Mouse (Mus musculus): ENCODE measurements at regions not wholly inside any gene's neighbourhood (a gene's known extent, or its start where the extent isn't known, plus 50 kb on each side); places are given as distances from the start of the nearest gene placed in this dataset.

DNA sequence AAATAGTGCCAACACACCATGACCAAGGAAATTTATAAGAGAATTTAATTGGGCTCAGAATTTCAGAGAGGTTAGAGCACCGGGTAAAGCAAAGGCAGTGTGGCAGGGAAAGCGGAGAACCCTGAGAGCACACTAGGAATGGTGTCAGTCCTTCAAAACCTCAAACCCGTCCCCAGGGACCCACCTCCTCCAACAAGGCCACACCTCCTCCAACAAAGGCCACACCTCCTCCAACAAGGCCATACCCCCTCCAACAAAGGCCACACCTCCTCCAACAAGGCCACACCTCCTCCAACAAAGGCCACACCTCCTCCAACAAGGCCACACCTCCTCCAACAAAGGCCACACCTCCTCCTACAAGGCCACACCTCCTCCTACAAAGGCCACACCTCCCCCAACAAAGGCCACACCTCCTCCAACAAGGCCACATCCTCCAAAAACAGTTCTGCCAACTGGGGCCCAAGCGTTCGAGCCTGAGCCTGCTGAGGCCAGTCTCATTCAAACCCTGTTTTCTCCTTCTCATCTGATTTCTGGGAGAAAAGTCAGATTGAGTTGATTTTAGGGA is 109.8 kb upstream of the Zfp217 start:
- DNase-seq (ENCODE audit: low read depth), result no peak

GRCm38 (mm10) chr2:170255997-170256396 is 108.1 kb upstream of the Zfp217 start:
- no peak for DNase-seq (ENCODE audit: low read depth)

- DNase-seq (ENCODE audit: low read depth), result no peak
Measured at GRCm38 (mm10) chr2:170255533-170255932, 107.6 kb upstream of the Zfp217 start.

GRCm38 (mm10) chr2:170253681-170254440 is 106.0 kb upstream of the Zfp217 start:
- no peak for DNase-seq (ENCODE audit: low read depth)

- DNase-seq (ENCODE audit: low read depth), result peak; percentile 88
Measured at GRCm38 (mm10) chr2:170252255-170253034, 104.5 kb upstream of the Zfp217 start.

- no peak for DNase-seq (ENCODE audit: low read depth)
Measured at GRCm38 (mm10) chr2:170250680-170251079, 102.8 kb upstream of the Zfp217 start.

DNA sequence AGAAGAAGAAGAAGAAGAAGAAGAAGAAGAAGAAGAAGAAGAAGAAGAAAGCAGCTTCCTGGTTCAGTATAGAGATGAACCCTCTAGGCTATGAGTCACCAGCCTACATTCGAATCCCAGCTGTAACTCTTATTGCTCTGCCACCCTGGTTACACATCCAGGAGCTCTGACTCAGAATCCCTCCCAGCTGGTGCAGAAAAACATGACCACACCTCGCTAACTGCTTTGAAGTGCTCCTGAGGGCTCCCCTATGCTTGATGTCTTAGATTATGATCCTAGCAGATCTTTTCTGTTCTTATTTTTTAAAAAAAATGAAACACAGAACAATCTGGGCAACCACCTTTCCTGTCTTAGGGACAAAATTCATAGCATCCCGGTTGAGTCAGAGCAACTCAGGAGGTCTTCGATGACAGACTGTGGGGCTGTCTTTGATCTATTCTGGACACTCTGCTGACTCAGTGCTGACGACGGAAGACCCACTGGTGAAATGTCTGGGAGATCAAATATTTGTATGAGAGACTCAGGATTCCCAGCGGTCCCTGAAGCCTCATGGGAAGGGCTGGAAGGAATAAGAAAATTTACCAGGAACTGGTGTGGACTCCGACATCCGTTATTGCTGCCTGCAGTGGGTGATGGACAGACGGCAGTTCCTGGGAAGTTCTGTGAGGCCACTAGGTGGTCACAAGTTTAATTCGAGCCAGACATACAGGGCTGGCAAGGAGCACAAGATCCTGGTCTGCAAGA is 100.0 kb upstream of the Zfp217 start:
- peak; percentile 39 for DNase-seq (ENCODE audit: low read depth)

- DNase-seq (ENCODE audit: low read depth), result no peak
Measured at GRCm38 (mm10) chr2:170245637-170246341, 97.9 kb upstream of the Zfp217 start.

DNA sequence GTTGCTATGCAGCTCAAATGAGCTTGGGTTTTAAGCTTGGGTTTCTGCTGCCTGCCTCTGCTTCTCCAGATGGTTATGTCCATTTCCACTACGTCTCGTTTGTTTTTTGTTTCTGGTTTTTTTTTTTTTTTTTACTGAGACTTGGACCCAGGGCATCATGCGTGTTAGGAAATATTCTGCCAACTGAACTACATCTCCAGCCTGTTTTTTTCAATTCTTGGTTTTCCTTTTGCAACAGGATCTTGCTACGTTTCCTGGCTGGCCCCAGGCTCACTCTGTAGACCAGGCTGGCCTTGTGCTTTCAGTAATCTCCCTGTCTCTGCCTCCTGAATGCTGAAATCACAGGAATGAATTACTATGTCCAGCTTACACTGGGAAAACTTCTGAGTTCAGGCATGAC is 96.2 kb upstream of the Zfp217 start:
- no peak for DNase-seq (ENCODE audit: low read depth)

DNA sequence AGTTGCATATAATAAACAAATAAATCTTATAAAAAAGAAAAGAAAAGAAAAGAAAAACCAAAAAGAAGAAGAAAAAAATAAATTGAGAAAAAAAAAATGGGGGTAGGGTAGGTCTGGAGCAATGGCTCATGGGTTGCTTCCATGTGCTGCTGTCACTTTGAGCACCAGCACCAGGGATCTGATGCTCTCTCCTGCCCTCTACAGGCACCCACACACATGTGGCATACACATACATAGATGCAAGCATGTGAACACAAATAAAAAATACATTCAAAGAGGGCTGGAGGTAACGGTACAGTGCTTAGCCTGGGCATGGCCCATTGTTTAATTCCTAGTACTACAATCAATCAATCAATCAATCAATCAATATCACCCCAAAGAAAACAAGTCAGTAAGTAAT is 90.1 kb upstream of the Zfp217 start:
- DNase-seq (ENCODE audit: low read depth), result no peak

DNA sequence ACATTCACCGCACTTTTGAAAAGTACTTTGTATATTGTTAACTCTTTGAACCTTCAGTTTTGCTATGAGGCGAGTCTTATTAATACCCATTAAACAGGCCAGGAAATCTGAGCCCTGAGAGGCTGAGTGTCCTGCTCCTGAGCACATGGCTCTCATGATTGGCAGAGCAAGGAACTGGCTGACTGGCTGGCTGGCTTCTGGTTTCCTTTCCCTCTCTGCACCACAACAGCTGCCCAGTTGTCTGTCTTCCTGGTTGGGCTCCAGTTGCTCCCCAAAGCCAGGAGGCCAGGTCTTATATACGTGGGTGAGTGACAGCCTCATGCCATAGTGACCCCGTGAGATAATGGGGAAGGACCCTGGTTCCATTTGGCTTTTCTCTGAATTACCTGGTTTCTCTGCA is 85.5 kb upstream of the Zfp217 start:
- no peak for DNase-seq (ENCODE audit: low read depth)

DNA sequence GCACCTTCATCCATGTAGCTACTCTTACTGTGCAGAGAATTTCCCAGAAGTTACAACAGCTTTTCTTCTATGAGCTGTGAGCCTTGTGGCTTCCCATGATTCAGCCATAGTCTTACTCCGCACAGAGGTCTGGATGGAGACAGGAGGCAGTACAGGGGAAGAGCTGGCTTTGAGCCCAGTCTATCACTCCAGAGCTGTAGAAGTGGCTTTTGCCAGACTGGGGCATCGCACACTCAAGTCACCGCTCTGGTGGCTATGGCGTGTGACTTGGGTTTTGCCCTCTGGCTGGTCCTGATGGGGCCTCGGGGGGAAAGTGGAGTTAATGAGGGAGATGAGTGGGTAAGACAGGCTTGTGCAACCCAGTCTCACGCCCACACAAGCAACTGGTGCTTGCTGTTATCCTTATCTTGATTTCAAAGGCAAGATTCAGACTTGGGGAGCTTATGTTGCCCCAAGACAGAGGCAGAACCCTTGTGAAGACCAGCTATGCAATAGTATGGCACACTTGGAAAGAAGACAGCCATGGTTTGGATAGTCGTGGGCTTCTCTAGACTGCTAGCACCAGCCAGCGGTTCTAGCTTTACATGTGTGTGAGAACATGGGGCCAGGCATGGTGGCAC is 81.7 kb upstream of the Zfp217 start:
- no peak for DNase-seq (ENCODE audit: low read depth)

GRCm38 (mm10) chr2:170228318-170228994 is 80.6 kb upstream of the Zfp217 start:
- DNase-seq (ENCODE audit: low read depth), result no peak

- no peak for DNase-seq (ENCODE audit: low read depth)
Measured at GRCm38 (mm10) chr2:170223872-170224271, 76.0 kb upstream of the Zfp217 start.

DNA sequence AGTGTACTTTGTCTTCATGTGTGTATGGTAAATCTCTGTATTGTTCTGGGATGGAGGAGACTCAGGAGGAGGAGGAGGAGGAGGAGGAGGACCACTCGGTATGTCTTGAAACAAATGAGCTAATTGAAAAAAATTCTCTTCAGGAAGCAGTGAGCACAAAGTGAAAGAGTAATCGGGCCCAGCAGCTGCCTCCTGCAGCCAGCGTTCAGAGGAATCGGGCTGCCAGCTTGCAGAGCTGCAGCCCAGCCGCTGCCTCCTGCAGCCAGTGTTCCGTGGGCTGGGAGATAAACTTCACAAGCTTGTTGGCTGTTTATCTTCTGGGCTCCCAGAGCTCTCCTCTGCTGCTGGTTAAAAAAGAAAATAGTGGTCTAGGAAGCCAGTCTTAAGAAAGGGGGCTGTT is 74.9 kb upstream of the Zfp217 start:
- DNase-seq (ENCODE audit: low read depth), result no peak

GRCm38 (mm10) chr2:170221994-170222535 is 74.2 kb upstream of the Zfp217 start:
- DNase-seq (ENCODE audit: low read depth), result no peak

GRCm38 (mm10) chr2:170220871-170221369 is 73.0 kb upstream of the Zfp217 start:
- DNase-seq (ENCODE audit: low read depth), result peak; percentile 60

- no peak for DNase-seq (ENCODE audit: low read depth)
Measured at GRCm38 (mm10) chr2:170220443-170220842, 72.5 kb upstream of the Zfp217 start.

DNA sequence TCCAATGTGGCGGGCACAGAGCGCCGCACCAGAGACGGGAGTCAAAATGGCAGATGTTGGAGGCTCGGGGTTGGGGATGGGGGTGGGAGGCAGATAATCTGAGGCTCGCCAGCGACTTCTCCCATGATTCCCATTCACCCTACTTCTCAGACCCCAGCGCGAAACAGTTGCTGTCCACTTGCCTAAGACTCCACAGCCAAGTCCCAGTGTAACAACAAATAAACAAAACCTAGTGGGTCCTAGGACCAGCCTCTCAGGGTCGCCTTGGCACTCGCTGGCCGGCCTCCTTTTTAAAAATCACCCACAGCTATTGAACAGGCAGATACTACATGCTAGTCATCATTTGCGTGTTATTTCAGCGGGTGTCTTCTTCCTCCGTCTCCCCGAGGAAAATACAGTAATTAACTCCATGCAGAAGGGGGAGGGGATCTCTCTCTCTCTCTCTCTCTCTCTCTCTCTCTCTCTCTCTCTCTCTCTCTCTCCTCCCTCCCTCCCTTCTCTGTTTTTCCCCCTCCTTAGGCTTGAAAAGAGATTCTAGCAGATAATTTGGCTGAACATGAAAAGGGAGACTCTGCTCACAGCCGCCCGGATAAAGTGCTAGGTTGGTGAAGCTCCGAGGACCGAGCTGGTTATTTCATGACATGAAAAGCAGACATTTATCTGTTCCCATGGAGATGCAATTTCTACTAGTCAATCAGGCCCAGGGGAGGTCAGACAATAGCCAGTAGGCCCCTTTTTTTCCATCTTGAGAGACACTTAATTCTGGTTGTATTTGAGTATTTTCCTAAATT is 71.9 kb upstream of the Zfp217 start:
- no peak for DNase-seq (ENCODE audit: low read depth)

Measured in c-Kit-positive CD71-negative TER-119-negative erythroid progenitor cells, embryonic 14.5 days (primary cell).